Mouse (Mus musculus): Measurements from ENCODE around the gene Olfr630. TPM values are rescaled to one million over a fixed set of nuclear protein-coding genes. Genes with fewer than 3 reads are reported as not detected.
"Not testable (repeated sequence)": the region's sequence is repeated elsewhere in the genome, so short reads cannot be mapped to it uniquely, and the experiment has no call there.

Gene Olfr630
- polyA plus RNA-seq, 1 experiment from 2014 or later, result not detected

DNA sequence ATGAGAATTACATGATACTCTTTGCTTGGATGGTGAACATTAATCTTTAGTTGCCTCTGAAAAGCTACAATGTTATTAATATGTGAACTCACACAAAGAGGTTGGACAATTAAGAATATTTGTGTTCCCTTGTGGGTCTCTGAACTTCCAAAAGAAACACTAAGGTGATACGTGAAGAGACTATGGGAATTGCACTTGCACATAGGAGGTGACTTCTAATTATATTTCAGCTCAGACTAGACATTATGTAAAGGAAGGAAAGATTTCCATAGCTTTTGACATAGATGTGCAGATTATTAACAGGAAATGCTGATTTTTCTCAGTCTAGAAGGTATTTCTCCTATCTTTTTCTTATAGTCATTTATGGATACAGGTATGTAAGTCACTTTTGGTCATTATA lies 27.1 kb downstream of the Olfr630 start, which contains the start of gene Olfr628:
Gene Olfr628 (plus strand): TSS at position 301 of the 400 bp plus-strand sequence.
- Histone ChIP-seq H3K27me3 (ENCODE audit: insufficient read depth, low read length) (no peaks in the 10 kb centered on the region), H3K4me1 (ENCODE audit: insufficient read depth, low read length) (no peaks in the 10 kb centered on the region), H3K4me2 (replicated peaks; ENCODE audit: low read depth, low read length) (no peak within 1 kb of the TSS), H3K27ac (ENCODE audit: low read length) (no peak within 1 kb of the TSS), H3K4me3 (ENCODE audit: low read length) (no peak within 1 kb of the TSS), H3K36me3 (ENCODE audit: insufficient read depth, low read length) (no peaks in the 10 kb centered on the region), H3K9ac (replicated peaks; ENCODE audit: low read length) (no peak within 1 kb of the TSS), H3K9me3 (ENCODE audit: low read length) (no peaks in the 10 kb centered on the region)
- no peak for ATAC-seq (ENCODE audit: low FRiP score, low TSS enrichment)
- WGBS, result 91% methylated on average over 1 of the region's 1 CpGs

DNA sequence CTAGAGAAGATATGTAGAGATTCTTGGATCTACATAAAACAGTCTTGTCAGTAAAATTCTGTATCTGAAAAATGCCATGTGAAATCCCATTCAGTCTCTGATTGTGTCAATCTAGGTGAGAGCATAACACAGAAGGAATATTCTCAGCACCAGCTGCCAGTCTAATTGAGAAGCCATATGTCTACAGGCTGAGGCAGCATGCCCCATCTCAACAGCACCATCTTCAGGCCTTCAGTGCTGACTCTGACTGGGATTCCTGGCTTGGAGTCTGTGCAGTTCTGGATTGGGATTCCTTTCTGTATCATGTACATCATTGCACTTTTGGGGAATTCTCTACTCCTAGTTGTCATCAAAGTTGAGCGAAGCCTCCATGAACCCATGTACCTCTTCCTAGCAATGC lies 40.7 kb downstream of the Olfr630 start:
- H3K4me2 ChIP-seq (replicated peaks; ENCODE audit: low read depth, low read length); H3K27ac ChIP-seq (ENCODE audit: low read length); H3K4me3 ChIP-seq (ENCODE audit: low read length); ATAC-seq (ENCODE audit: low FRiP score, low TSS enrichment); H3K27me3 ChIP-seq (ENCODE audit: insufficient read depth, low read length); H3K4me1 ChIP-seq (ENCODE audit: insufficient read depth, low read length); H3K9me3 ChIP-seq (ENCODE audit: low read length); H3K9ac ChIP-seq (replicated peaks; ENCODE audit: low read length); H3K36me3 ChIP-seq (ENCODE audit: insufficient read depth, low read length): not testable (repeated sequence)
- WGBS, result 93% methylated on average over 1 of the region's 1 CpGs

DNA sequence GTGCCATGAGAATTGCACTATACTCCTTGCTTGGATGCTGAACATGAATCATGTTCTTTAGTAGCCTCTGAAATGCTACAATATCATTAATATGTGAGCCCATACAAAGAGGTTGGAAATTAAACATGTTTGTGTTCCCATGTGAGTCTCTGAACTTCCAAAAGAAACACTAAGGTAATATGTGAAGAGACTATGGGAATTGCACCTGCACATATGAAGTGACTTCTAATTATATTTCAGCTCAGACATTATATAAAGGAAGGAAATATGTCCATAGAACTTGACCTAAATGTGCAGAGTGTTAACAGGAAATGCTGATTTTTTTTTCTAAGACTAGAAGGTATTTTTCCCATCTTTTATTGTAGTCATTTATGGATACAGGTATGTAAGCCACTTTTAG lies 42.8 kb downstream of the Olfr630 start, which contains the start of gene Olfr243:
Gene Olfr243 (plus strand): TSS at position 301 of the 400 bp plus-strand sequence.
- no peak for ATAC-seq (ENCODE audit: low FRiP score, low TSS enrichment)
- H3K9ac ChIP-seq (replicated peaks; ENCODE audit: low read length), result no peak within 1 kb of the TSS
- H3K4me2 ChIP-seq (replicated peaks; ENCODE audit: low read depth, low read length), result no peak within 1 kb of the TSS
- H3K27ac ChIP-seq (ENCODE audit: low read length), result no peak within 1 kb of the TSS
- no peaks in the 10 kb centered on the region for H3K36me3 ChIP-seq (ENCODE audit: insufficient read depth, low read length)
- no peak within 1 kb of the TSS for H3K4me3 ChIP-seq (ENCODE audit: low read length)
- no peaks in the 10 kb centered on the region for H3K4me1 ChIP-seq (ENCODE audit: insufficient read depth, low read length)
- H3K27me3 ChIP-seq (ENCODE audit: insufficient read depth, low read length), result no peaks in the 10 kb centered on the region
- H3K9me3 ChIP-seq (ENCODE audit: low read length), result no peaks in the 10 kb centered on the region

DNA sequence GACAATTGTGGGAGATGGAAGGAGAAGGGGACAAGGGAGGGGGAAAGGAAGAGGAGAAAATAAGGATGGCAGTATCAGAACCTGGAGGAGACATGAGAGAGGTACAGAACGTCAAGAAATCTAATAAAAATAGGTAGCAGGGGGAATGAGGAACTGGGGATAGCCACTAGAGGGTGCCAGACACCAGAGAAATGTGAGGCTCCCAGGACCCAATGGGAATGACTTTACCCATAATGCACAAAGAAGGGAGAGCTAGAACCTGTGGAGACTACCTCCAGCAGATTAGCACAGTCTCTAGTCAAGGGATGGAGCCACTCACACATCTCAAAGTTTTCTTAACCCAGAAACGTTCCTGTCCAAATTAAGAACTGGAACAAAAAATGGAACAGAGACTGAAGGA lies 45.1 kb downstream of the Olfr630 start:
- Histone ChIP-seq H3K27me3 (ENCODE audit: insufficient read depth, low read length) (no peaks in the 10 kb centered on the region), H3K36me3 (ENCODE audit: insufficient read depth, low read length) (no peaks in the 10 kb centered on the region), H3K4me1 (ENCODE audit: insufficient read depth, low read length) (no peaks in the 10 kb centered on the region), H3K9ac (replicated peaks; ENCODE audit: low read length) (no peak overlapping the region), H3K4me3 (ENCODE audit: low read length) (no peak overlapping the region), H3K4me2 (replicated peaks; ENCODE audit: low read depth, low read length) (no peak overlapping the region), H3K9me3 (ENCODE audit: low read length) (no peaks in the 10 kb centered on the region), H3K27ac (ENCODE audit: low read length) (no peak overlapping the region)
- WGBS, result 20% methylated on average over 2 of the region's 2 CpGs
- no peak for ATAC-seq (ENCODE audit: low FRiP score, low TSS enrichment)

Other genes starting within 250 kb of the Olfr630 start
- gene Olfr610, start 245.2 kb downstream of the Olfr630 start, polyA plus RNA-seq (2015; fragmentation: Nextera tagmentation; extraction: Ambion mirVana), result not detected in 2 replicates
- not detected in 2 replicates for gene Olfr611, start 236.5 kb downstream of the Olfr630 start, polyA plus RNA-seq (2015; fragmentation: Nextera tagmentation; extraction: Ambion mirVana)
- gene Olfr612, start 214.6 kb downstream of the Olfr630 start, polyA plus RNA-seq (2015; fragmentation: Nextera tagmentation; extraction: Ambion mirVana), result not detected in 2 replicates
- gene Olfr613, start 209.3 kb downstream of the Olfr630 start, polyA plus RNA-seq (2015; fragmentation: Nextera tagmentation; extraction: Ambion mirVana), result not detected in 2 replicates
- gene Olfr615, start 201.3 kb downstream of the Olfr630 start, polyA plus RNA-seq (2015; fragmentation: Nextera tagmentation; extraction: Ambion mirVana), result not detected in 2 replicates
- gene Olfr616, start 188.2 kb downstream of the Olfr630 start, polyA plus RNA-seq (2015; fragmentation: Nextera tagmentation; extraction: Ambion mirVana), result not detected in 2 replicates
- not detected in 2 replicates for gene Olfr617, start 184.3 kb downstream of the Olfr630 start, polyA plus RNA-seq (2015; fragmentation: Nextera tagmentation; extraction: Ambion mirVana)
- not detected in 2 replicates for gene Olfr618, start 167.2 kb downstream of the Olfr630 start, polyA plus RNA-seq (2015; fragmentation: Nextera tagmentation; extraction: Ambion mirVana)
- gene Olfr619, start 156.8 kb downstream of the Olfr630 start, polyA plus RNA-seq (2015; fragmentation: Nextera tagmentation; extraction: Ambion mirVana), result not detected in 2 replicates
- gene Olfr620, start 144.8 kb downstream of the Olfr630 start, polyA plus RNA-seq (2015; fragmentation: Nextera tagmentation; extraction: Ambion mirVana), result not detected in 2 replicates
- not detected in 2 replicates for gene Olfr622, start 114.6 kb downstream of the Olfr630 start, polyA plus RNA-seq (2015; fragmentation: Nextera tagmentation; extraction: Ambion mirVana)
- gene Olfr623, start 93.6 kb downstream of the Olfr630 start, polyA plus RNA-seq (2015; fragmentation: Nextera tagmentation; extraction: Ambion mirVana), result not detected in 2 replicates
- gene Olfr624, start 86.1 kb downstream of the Olfr630 start, polyA plus RNA-seq (2015; fragmentation: Nextera tagmentation; extraction: Ambion mirVana), result 0.02 and 0.04 TPM in 2 replicates
- not detected in 2 replicates for gene Olfr625-ps1, start 74.6 kb downstream of the Olfr630 start, polyA plus RNA-seq (2015; fragmentation: Nextera tagmentation; extraction: Ambion mirVana)
- not detected in 2 replicates for gene Olfr243, start 42.7 kb downstream of the Olfr630 start, polyA plus RNA-seq (2015; fragmentation: Nextera tagmentation; extraction: Ambion mirVana)
- gene Olfr628, start 27.0 kb downstream of the Olfr630 start, polyA plus RNA-seq (2015; fragmentation: Nextera tagmentation; extraction: Ambion mirVana), result not detected in 2 replicates
- not detected in 2 replicates for gene Olfr629, start 12.4 kb downstream of the Olfr630 start, polyA plus RNA-seq (2015; fragmentation: Nextera tagmentation; extraction: Ambion mirVana)
- not detected in 2 replicates for gene Olfr69, start 14.3 kb upstream of the Olfr630 start, polyA plus RNA-seq (2015; fragmentation: Nextera tagmentation; extraction: Ambion mirVana)
- not detected in 2 replicates for gene Olfr68, start 22.4 kb upstream of the Olfr630 start, polyA plus RNA-seq (2015; fragmentation: Nextera tagmentation; extraction: Ambion mirVana)
- not detected in 2 replicates for gene Olfr67, start 34.5 kb upstream of the Olfr630 start, polyA plus RNA-seq (2015; fragmentation: Nextera tagmentation; extraction: Ambion mirVana)
- gene Hbb-bt, start 56.7 kb upstream of the Olfr630 start, polyA plus RNA-seq (2015; fragmentation: Nextera tagmentation; extraction: Ambion mirVana), result 2,178 and 2,179 TPM in 2 replicates
- gene Hbb-bs, start 70.8 kb upstream of the Olfr630 start, polyA plus RNA-seq (2015; fragmentation: Nextera tagmentation; extraction: Ambion mirVana), result 7,235 and 7,674 TPM in 2 replicates
- gene Hbb-bh2, start 83.2 kb upstream of the Olfr630 start, polyA plus RNA-seq (2015; fragmentation: Nextera tagmentation; extraction: Ambion mirVana), result not detected in 2 replicates
- 0.92 and 1.9 TPM in 2 replicates for gene Hbb-bh1, start 85.8 kb upstream of the Olfr630 start, polyA plus RNA-seq (2015; fragmentation: Nextera tagmentation; extraction: Ambion mirVana)
- gene Hbb-y, start 95.9 kb upstream of the Olfr630 start, polyA plus RNA-seq (2015; fragmentation: Nextera tagmentation; extraction: Ambion mirVana), result 50.5 and 57.1 TPM in 2 replicates
- not detected in 2 replicates for gene Olfr66, start 128.9 kb upstream of the Olfr630 start, polyA plus RNA-seq (2015; fragmentation: Nextera tagmentation; extraction: Ambion mirVana)
- gene Olfr64, start 137.2 kb upstream of the Olfr630 start, polyA plus RNA-seq (2015; fragmentation: Nextera tagmentation; extraction: Ambion mirVana), result not detected in 2 replicates
- not detected in 2 replicates for gene Olfr65, start 146.2 kb upstream of the Olfr630 start, polyA plus RNA-seq (2015; fragmentation: Nextera tagmentation; extraction: Ambion mirVana)
- not detected in 2 replicates for gene Olfr631, start 171.5 kb upstream of the Olfr630 start, polyA plus RNA-seq (2015; fragmentation: Nextera tagmentation; extraction: Ambion mirVana)
- not detected in 2 replicates for gene Olfr632, start 177.0 kb upstream of the Olfr630 start, polyA plus RNA-seq (2015; fragmentation: Nextera tagmentation; extraction: Ambion mirVana)
- not detected in 2 replicates for gene Olfr633, start 187.1 kb upstream of the Olfr630 start, polyA plus RNA-seq (2015; fragmentation: Nextera tagmentation; extraction: Ambion mirVana)
- gene Olfr635, start 213.8 kb upstream of the Olfr630 start, polyA plus RNA-seq (2015; fragmentation: Nextera tagmentation; extraction: Ambion mirVana), result 0.01 TPM in 2 replicates
- not detected in 2 replicates for gene Olfr638, start 241.4 kb upstream of the Olfr630 start, polyA plus RNA-seq (2015; fragmentation: Nextera tagmentation; extraction: Ambion mirVana)

Data from kidney, embryonic 16.5 days (tissue).